Mouse (Mus musculus): ENCODE measurements around the gene 4930523C07Rik.

4930523C07Rik gene

DNA sequence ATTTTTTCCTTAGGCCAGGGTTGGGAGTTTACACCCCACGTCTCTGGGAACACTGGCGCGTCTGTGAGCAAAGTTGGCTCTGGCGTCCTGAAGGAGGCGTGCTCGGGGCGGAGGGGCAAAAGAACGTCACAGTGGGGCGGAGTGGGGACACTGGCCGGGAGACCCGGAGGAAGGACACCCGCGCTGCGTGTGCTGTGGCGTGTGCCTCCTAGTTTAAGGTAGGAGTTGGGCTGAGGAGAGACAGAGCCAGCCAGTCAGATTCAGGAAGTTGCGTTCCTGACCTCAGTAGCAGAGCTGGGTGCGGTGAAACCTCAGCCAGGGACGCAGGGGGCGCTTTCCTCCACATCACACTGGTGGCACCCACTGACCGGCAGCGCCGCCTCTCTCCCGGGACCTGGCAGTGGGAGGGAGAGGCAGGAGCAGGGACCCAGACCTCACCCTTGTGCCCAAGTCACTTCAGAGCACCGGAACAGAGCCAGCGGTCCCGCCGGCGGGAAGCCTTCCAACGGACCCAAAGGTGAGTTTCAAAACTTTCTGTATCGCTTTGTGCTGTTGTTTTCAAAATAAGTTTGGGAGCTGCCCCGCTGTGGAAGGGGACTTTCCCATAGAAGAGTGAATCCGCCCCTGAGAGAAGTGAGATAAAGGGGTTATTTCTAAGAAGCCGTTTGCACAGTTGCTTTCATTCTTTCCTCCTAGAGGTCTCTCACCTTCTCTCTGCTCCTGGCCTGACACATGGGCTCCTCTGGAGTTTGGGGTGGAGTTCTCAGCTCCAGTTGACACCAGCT lies at the start of gene 4930523C07Rik:
4930523C07Rik (plus strand) TSS at position 146 of the 785 bp plus-strand sequence.
- CTCF ChIA-PET: interaction anchor here (0.6 to 1.1 kb wide), 4 partner anchors 9 to 812 kb away, joined by 3 to 5 read pairs (median 4); no protein-coding TSS in a partner anchor

DNA sequence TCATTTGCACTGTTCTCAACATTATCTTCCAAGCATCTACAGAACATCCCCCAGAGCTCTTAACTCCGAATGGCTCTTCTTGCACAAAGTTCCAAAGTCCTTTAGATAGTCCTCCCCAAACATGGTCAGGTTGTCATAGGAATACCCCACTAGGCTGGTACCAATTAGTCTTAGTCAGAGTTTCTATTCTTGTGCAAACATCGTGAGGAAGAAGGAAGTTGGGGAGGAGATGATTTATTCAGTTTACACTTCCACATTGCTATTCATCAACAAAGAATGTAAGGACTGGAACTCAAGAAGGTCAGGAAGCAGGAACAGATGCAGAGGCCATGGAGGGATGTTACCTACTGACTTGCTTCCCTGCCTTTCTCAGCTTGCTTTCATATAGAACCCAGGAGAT lies 46.9 kb upstream of the 4930523C07Rik start:
- CTCF ChIA-PET: interaction anchor here (1.1 kb wide), 1 partner anchor 37 kb away, joined by 3 read pairs; no protein-coding TSS in a partner anchor

DNA sequence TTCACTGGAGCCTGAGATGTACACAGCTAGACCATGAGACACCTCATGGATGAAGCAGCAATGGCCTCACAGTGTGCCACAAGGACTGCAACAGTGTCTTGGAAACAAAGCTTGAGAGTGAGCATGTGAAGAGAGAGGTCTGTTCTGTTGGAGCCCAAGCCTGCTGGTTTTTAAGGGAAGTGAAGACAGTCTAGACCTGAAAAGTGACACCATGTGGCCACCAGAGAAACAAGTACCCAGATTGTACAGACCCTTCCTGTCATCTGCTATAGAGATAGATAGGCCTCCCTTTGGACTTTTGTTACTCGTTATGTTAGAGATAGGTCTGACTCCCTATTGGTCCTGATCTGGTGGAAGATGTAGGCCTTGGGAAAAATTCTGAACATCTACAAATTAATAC lies 45.8 kb upstream of the 4930523C07Rik start:
- CTCF ChIA-PET: interaction anchor here (0.8 to 1.1 kb wide), 2 partner anchors 36 to 66 kb away, joined by 3 read pairs; no protein-coding TSS in a partner anchor

DNA sequence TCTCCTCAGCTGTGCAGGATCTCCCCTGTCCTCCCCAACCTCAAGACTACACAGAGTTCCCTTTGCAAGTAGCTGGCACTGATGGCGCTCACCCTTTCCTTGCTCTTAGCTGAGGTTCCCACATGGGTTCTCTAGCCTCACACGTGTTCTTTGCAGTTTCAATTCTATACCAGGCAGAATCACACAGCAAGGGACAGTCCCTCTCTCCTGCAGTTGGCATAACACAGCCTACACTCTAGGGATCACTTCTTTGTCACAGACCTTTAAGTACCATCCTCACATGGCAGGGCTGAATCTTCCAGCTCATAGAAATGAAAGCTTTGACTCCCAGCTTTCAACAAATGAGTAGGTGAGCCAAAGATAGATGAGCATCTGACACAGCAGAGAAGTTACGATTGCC lies 45.0 kb upstream of the 4930523C07Rik start:
- CTCF ChIA-PET: interaction anchor here (1.5 kb wide), 1 partner anchor 24 kb away, joined by 5 read pairs; no protein-coding TSS in a partner anchor

DNA sequence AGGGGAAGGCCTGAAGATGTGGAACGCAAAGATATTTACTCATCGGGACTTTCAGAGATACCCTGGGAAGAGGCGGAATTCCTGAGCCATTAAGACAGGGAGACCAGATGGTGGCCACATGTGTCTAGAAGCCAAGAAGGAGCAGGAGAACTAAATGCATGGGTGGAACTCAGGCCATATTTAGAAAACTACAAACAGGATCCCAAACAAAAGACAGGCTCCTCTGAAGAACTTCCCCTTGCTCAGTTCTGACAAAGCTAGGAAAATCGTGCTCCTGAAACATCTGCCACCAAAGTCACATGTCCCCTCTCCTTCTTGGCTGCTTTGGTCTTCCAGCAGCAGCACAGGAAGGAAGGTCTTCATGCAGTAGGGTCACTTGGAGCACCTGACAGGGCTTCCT lies 38.9 kb upstream of the 4930523C07Rik start:
- CTCF ChIA-PET: no interaction called here

GRCm38 (mm10) chr1:160006919-160007588 lies 37.1 kb upstream of the 4930523C07Rik start:
- CTCF ChIA-PET: no interaction called here

DNA sequence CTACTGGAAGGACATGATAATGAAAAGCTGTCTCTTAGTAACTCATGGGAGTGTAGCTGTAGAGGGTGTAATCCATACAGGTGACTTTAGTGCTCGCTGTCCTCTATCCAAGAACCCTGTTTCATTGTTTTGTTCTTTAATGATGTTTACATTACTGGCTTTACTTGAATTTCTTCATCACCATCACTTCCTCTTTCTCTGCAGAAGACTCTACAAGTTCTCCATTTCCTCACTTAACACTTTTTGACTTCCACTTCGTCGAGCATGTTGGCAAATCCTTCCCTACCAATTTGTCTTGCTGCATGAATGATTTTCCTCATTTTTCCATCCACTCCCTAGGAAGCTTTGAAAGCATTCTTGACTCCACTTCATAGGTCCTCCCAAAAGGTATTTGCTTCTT lies 31.1 kb upstream of the 4930523C07Rik start:
- CTCF ChIA-PET: no interaction called here

DNA sequence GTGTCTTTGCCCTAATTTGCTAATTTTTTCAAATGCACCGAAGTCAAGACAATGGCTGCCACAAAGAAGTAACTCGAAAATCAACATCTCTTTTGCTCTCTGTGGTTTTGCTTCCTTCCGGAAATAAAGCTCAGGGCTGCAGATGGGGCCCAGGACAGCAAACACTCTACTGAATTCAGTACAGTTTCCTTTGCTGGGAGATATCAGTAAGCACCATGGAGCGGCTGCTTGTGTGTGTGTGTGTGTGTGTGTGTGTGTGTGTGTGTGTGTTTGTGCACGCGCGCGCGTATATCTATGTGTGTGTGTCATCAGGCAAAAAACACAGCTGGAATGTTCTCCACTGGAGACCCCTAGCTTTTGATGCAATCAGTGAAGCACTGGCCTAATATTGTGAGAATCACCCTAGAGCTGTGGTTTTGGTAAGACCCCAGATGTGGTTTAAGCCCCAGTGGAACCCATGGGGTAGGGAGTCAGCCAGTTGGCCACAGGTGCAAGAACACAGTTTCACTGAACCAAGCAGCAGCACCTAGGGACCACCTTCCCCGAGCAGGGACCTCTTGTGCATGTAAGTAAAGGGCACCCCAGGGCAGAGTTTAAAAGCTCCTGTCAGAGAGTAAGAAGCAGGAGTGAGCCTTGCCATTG lies 19.7 kb upstream of the 4930523C07Rik start:
- CTCF ChIA-PET: interaction anchor here (0.9 to 1.0 kb wide), 3 partner anchors 9 to 28 kb away, joined by 3 to 6 read pairs (median 4); no protein-coding TSS in a partner anchor

DNA sequence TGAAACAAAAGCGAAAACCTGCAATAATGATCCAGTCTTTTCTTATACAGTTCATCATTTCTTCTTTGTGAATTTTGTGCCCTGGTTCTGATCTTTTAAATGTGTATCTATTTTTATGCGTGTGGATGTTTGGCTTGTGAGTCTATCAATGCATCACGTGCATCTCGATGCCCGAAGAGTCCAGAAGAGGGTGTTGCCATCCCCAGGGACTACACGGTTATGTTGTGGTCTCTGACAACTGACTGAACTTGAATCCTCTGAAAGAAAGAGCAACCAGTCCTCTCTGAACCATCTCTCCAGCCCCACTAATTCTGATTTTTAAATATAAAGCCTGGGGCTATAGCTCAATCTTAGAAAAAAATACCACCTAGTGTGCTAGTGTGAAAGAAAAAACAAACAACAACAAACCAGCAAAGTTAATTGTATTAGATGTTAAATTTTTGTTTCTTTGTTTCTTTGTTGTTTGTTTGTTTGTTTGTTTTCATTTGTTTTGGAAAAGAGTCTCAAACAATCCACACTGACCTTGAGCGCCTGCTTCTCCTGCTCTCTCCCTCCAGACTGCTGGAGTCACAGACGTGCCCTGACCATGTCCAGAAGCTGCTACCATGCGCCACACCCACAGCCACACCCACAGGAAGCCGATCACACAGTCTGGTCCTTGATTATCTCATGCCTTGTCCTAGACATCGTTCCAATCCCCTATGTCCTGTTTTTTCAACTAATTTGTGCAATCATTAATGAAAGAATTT lies 18.9 kb upstream of the 4930523C07Rik start:
- CTCF ChIA-PET: interaction anchor here (0.6 to 1.0 kb wide), 3 partner anchors 22 to 27 kb away, joined by 3 to 4 read pairs (median 3); no protein-coding TSS in a partner anchor

DNA sequence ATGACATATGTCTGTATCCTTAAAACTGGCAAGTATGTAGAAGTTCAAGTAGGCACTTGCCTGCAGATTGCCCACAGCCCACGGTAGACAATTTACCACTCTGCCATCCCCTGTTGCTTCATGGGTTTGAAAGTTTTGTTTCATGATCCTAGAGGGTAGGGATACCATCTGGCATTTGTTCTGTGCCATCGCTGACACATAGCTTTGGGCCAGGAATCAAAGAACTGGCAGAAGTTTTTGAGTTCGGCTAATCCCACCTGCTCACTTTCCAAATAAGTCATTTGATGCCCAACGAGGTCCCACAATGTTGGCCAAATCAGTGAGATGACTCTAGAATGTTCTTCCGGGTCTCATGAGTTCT lies 18.3 kb upstream of the 4930523C07Rik start:
- CTCF ChIA-PET: interaction anchor here (0.6 kb wide), 1 partner anchor 21 kb away, joined by 3 read pairs; no protein-coding TSS in a partner anchor

DNA sequence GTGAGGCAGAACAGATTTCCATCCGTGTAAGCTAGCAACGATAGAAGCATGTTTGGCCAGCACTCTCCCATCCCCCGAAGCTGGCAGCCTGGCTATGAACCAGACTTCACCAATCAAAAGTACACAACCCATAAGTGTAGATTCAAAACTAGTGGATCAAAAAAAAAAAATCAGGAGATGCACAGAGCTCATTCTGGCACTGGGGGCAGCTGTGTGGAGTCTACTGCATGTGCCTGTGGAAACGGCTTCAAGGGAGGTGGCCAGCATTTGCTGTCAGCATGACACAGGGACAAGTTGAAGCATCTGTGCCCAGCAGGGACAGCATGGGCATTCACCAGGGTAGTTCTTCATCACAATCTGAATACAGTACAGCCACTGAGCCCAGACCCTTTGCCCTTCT lies 16.2 kb upstream of the 4930523C07Rik start:
- CTCF ChIA-PET: no interaction called here

DNA sequence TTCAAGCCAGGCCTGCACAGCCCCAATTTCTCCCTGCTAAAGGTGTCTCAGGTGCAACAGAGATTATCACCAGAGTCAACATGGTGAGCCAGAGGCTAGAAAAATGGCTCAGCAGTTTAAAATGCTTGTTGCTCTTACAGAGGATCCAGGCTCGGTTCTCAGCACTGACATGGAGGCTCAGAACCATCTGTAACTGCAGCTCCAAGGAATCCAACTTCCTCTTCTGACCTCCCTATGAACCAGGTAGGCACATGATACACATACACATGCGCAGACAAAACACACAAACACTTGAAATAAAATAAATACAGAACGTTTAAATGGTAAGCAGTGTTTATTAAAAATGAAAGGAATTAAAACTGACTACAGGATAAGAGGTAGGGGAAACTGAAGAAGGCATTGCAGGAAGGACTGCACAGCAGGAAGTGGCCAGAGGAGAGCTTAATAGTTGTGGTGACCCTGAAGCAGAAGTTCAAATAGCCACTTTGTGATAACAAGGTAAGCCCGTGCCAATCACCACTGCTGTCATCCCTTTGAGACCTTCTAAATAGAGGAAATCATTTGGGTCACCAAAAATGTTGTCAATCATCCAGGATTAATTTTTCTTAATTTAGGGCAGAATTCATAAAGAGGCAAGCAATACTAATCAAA lies 10.1 kb upstream of the 4930523C07Rik start:
- CTCF ChIA-PET: interaction anchor here (0.5 kb wide), 1 partner anchor 36 kb away, joined by 3 read pairs; no protein-coding TSS in a partner anchor

GRCm38 (mm10) chr1:160035561-160035960 lies 8.6 kb upstream of the 4930523C07Rik start:
- CTCF ChIA-PET: interaction anchor here (0.7 kb wide), 1 partner anchor 32 kb away, joined by 3 read pairs; no protein-coding TSS in a partner anchor

DNA sequence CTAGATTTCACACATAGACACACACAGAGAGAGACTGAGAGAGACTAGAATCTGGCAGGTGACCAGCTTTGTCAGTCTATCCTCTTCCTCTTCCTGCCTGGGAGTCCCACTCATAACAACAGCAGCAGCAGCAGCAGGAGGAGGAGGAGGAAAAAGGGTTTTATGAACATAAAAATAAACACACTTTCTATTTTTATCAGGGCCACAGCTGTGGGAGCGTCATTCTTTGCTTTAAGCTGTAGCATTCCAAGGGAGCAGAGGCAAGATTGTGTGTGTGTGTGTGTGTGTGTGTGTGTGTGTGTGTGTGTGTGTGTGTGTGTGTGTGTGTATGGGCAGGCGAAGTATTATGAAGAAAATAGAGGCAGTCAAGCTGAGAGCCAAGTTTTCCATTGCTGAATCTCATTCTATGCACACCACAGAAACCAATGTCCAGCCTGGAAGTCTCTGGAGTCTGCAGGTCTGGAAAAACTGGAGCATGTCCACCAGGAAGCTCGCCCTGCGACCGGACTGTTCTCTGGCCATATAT lies 7.1 kb upstream of the 4930523C07Rik start:
- CTCF ChIA-PET: interaction anchor here (1.5 kb wide), 1 partner anchor 10 kb away, joined by 3 read pairs; no protein-coding TSS in a partner anchor

DNA sequence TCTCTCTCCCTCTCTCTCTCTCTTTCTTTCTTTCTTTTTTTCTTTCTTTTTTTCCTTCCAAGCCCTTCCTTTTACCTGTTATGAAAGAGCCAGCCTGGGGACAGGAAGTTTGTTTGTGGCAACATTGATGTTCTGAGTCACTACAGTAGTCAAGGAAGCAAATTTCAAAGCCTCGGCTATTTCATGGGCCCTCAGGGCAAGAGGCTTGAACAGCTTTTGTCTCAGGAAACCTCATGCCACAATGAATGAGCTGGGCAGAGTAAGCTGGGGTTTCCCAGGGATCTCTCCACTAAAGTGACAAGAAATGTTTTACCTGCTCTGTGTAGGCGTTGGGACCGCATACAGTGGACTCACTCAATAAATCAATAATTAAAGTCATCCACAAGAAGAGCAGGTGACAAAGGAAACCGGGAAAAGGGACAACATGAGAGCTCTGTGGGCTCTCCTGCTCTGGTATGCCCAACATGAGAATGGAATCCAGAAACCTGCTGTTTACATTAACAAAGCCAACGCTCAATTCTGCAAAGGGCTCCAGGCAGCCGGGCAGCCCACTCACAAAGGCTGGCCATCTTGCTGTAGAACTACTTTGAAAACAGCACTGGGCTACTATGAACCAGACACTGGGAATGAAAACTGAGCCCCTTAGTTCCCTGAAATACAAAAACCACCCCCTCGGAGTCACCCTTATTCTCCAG lies 4.1 kb upstream of the 4930523C07Rik start:
- CTCF ChIA-PET: no interaction called here

- CTCF ChIA-PET: no interaction called here
These were observed 2.9 kb upstream of the 4930523C07Rik start for GRCm38 (mm10) chr1:160041264-160041775.

DNA sequence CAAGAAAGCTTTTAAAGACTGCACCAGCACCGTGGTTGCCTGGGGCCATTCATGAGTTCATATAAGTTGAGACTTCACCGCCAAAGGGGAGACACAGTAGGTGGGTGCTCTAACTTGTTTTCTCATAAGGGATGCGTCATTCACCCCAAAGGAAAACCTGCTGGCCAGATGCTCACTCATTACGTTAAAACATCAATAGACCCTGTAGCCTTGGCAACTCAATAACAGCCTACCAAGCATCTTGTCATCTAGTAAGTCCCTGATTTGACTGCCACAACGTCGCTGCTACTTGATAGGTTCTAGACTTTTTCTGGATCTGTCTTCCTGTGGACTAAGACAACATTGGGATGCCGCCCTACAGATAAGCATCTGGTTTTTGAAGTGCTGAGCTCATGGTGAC lies 1.8 kb upstream of the 4930523C07Rik start:
- CTCF ChIA-PET: interaction anchor here (1.6 kb wide), 1 partner anchor 21 kb away, joined by 3 read pairs; no protein-coding TSS in a partner anchor

- CTCF ChIA-PET: interaction anchor here (0.6 to 1.6 kb wide), 3 partner anchors 22 to 1014 kb away, joined by 3 to 8 read pairs (median 3); no protein-coding TSS in a partner anchor
These were observed 759 bp upstream of the 4930523C07Rik start for GRCm38 (mm10) chr1:160043271-160043975.

Measured in spleen, embryonic (tissue).